In the genomic region with DNA sequence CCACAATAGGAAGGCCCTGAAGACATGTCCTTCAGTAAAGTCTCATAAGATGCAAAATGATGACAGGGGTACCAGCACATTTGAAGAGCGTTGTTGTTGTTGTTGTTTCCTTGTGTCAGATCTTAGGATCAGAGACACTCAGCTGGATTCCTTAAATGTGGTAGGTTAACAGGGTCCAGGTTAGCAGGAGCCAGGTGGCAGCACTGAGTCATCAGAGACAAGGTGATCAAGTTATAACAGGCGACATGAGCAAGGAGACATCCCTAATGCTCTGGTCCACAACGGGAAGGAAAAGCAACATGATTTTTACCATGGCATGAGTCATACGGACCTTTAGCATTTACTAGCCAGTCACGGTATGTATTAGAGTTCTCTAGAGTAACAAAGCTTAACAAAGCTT, we compare ENCODE assay signal across 17 mouse cellular contexts. TPM values are rescaled to one million over a fixed set of nuclear protein-coding genes. Genes with fewer than 3 reads are reported as not detected.
DNase-seq lines count a peak whose midpoint lies in the region; ATAC-seq and TF ChIP-seq lines count a peak whose summit lies in the region.
"Had no signal": no experiment of that assay in that cellular context is flagged by ENCODE, and none has a peak within 500 bp of the region (broad histone marks: within the 10 kb centered on the region; RNA-seq: fewer than 3 reads in every experiment).

No protein-coding gene starts in this region.

- no peaks in the 10 kb centered on the region for H3K36me3 ChIP-seq in kidney, postnatal 0 days (ENCODE audit: insufficient read depth, low read length)
- H3K36me3 ChIP-seq: forebrain, embryonic 10.5 days; hindbrain, embryonic 10.5 days; midbrain, embryonic 12.5 days had no signal

- no peaks in the 10 kb centered on the region for H3K27me3 ChIP-seq in kidney, postnatal 0 days (ENCODE audit: insufficient read depth, low read length)
- H3K27me3 ChIP-seq: midbrain, embryonic 12.5 days had no signal

- DNase-seq in kidney, postnatal 0 days (ENCODE audit: low spot score): no peak
- DNase-seq in kidney, postnatal 10 days: no peak
- peak; percentile 30 for DNase-seq in 416B (ENCODE audit: low read depth)
- DNase-seq in CD4-positive helper T cell, adult 2 months (ENCODE audit: low read depth, low spot score): peak; percentile 65
- DNase-seq in naive thymus-derived CD4-positive, alpha-beta T cell, adult 2 months (ENCODE audit: low read depth): peak; percentile 78
- DNase-seq in ovary, postnatal 14 days (ENCODE audit: low spot score): no peak
- DNase-seq in embryo, embryonic 10.5 days (ENCODE audit: low spot score): no peak
- DNase-seq: cerebellum, postnatal 10 days; lung, postnatal 10 days; retina, postnatal 1 day had no signal

- peak; percentile 51; the same call in 1 of the 2 replicates for TF ChIP-seq CTCF in kidney, postnatal 0 days (IDR thresholded peaks at IDR 0.05; ENCODE audit: low read depth)

- H3K9ac ChIP-seq in kidney, postnatal 0 days (ENCODE audit: low read depth, low read length): no peak overlapping the region
- H3K9ac ChIP-seq: midbrain, embryonic 12.5 days had no signal

- no peaks in the 10 kb centered on the region for H3K9me3 ChIP-seq in kidney, postnatal 0 days (replicated peaks; ENCODE audit: low read length)
- H3K9me3 ChIP-seq: forebrain, embryonic 10.5 days; hindbrain, embryonic 10.5 days; midbrain, embryonic 12.5 days had no signal

- no peak overlapping the region for H3K4me3 ChIP-seq in kidney, postnatal 0 days (replicated peaks; ENCODE audit: low read depth, low read length)
- H3K4me3 ChIP-seq: forebrain, embryonic 10.5 days; hindbrain, embryonic 10.5 days; midbrain, embryonic 12.5 days had no signal

- H3K27ac ChIP-seq in kidney, postnatal 0 days: no peak overlapping the region
- H3K27ac ChIP-seq: forebrain, embryonic 10.5 days; hindbrain, embryonic 10.5 days; midbrain, embryonic 12.5 days had no signal

- no peaks in the 10 kb centered on the region for H3K4me1 ChIP-seq in kidney, postnatal 0 days (replicated peaks; ENCODE audit: insufficient read depth, low read length)
- H3K4me1 ChIP-seq: forebrain, embryonic 10.5 days; hindbrain, embryonic 10.5 days; midbrain, embryonic 12.5 days had no signal

- 69% methylated on average over 5 of the region's 5 CpGs for WGBS in kidney, postnatal 0 days

- no peak for ATAC-seq in kidney, postnatal 0 days (replicated peaks; ENCODE audit: low FRiP score, low read depth)

- no peak overlapping the region for H3K4me2 ChIP-seq in kidney, postnatal 0 days (ENCODE audit: low read length)
- H3K4me2 ChIP-seq: heart, embryonic 11.5 days; midbrain, embryonic 12.5 days had no signal

RNA-seq across cellular contexts. Expression of a gene that starts 9.4 kb away (rescaled TPM):
- polyA plus RNA-seq in kidney, postnatal 0 days (2015; fragmentation: Nextera tagmentation; extraction: Ambion mirVana): 31.6 and 35.4 TPM in 2 replicates

RNA-seq across cellular contexts. Expression of a gene that starts 13.1 kb away (rescaled TPM):
- 0.11 TPM in 1 of 2 replicates, not detected in the other for polyA plus RNA-seq in kidney, postnatal 0 days (2015; fragmentation: Nextera tagmentation; extraction: Ambion mirVana)
- polyA plus RNA-seq: embryonic facial prominence, embryonic 11.5 days; limb, embryonic 11.5 days; midbrain, embryonic 12.5 days; neural tube, embryonic 11.5 days had no signal

RNA-seq across cellular contexts. Expression of a gene that starts 36.7 kb away (rescaled TPM):
- 1.9 and 2.3 TPM in 2 replicates for polyA plus RNA-seq in kidney, postnatal 0 days (2015; fragmentation: Nextera tagmentation; extraction: Ambion mirVana)

RNA-seq across cellular contexts. Expression of a gene that starts 38.5 kb away (rescaled TPM):
- 2.1 and 2.3 TPM in 2 replicates for polyA plus RNA-seq in kidney, postnatal 0 days (2015; fragmentation: Nextera tagmentation; extraction: Ambion mirVana)

RNA-seq across cellular contexts. Expression of a gene that starts 51.9 kb away (rescaled TPM):
- 14.8 and 15.1 TPM in 2 replicates for polyA plus RNA-seq in kidney, postnatal 0 days (2015; fragmentation: Nextera tagmentation; extraction: Ambion mirVana)

Comparison
In these comparisons a context has a peak if more than half of its experiments do, and no peak if none do; other contexts are left out.
1. DNase-seq: peak in 416B (single experiment), CD4-positive helper T cell, adult 2 months (single experiment) and naive thymus-derived CD4-positive, alpha-beta T cell, adult 2 months (single experiment); none in kidney, postnatal 0 days (single experiment), kidney, postnatal 10 days (single experiment), ovary, postnatal 14 days (single experiment) and embryo, embryonic 10.5 days (single experiment).